Mouse (Mus musculus): Measurements from ENCODE around the gene Hmgb4. TPM values are rescaled to one million over a fixed set of nuclear protein-coding genes. Genes with fewer than 3 reads are reported as not detected.

The Hmgb4 gene
- total and polyA plus RNA-seq, 2 experiments = not detected

GRCm38 (mm10) chr4:128275116-128275515 lies 14.4 kb upstream of the Hmgb4 start:
- no peaks in the 10 kb centered on the region for H3K36me3 ChIP-seq (ENCODE audit: control insufficient read depth, insufficient read depth, low read length)
- no peak for DNase-seq (ENCODE audit: extremely low read depth, low read depth, low spot score)
- WGBS = 73% methylated on average over 5 of the region's 5 CpGs
- no peaks in the 10 kb centered on the region for H3K4me1 ChIP-seq (ENCODE audit: control insufficient read depth, insufficient read depth, low read length)
- no peaks in the 10 kb centered on the region for H3K27me3 ChIP-seq (ENCODE audit: control insufficient read depth, insufficient read depth, low read length)
- H3K27ac ChIP-seq (replicated peaks; ENCODE audit: insufficient read depth, low read depth, low read length) = no peak overlapping the region
- no peak overlapping the region for H3K9ac ChIP-seq (ENCODE audit: low read depth, low read length)
- TF ChIP-seq CTCF (IDR thresholded peaks at IDR 0.05; ENCODE audit: low read depth, low read length) = no peak
- TF ChIP-seq POLR2A (IDR thresholded peaks at IDR 0.05; ENCODE audit: extremely low read depth, insufficient read depth, low read length) = no peak
- no peaks in the 10 kb centered on the region for H3K79me2 ChIP-seq (ENCODE audit: control insufficient read depth, insufficient read depth, low read length)
- no peak overlapping the region for H3K4me3 ChIP-seq (ENCODE audit: insufficient read depth, low read depth, low read length)

- no peak for TF ChIP-seq CTCF (IDR thresholded peaks at IDR 0.05; ENCODE audit: low read depth, low read length)
- no peak for TF ChIP-seq POLR2A (IDR thresholded peaks at IDR 0.05; ENCODE audit: extremely low read depth, insufficient read depth, low read length)
- H3K4me1 ChIP-seq (ENCODE audit: control insufficient read depth, insufficient read depth, low read length) = no peaks in the 10 kb centered on the region
- H3K27ac ChIP-seq (replicated peaks; ENCODE audit: insufficient read depth, low read depth, low read length) = no peak overlapping the region
- no peaks in the 10 kb centered on the region for H3K79me2 ChIP-seq (ENCODE audit: control insufficient read depth, insufficient read depth, low read length)
- no peaks in the 10 kb centered on the region for H3K36me3 ChIP-seq (ENCODE audit: control insufficient read depth, insufficient read depth, low read length)
- H3K27me3 ChIP-seq (ENCODE audit: control insufficient read depth, insufficient read depth, low read length) = no peaks in the 10 kb centered on the region
- 78% methylated on average over 11 of the region's 11 CpGs for whole genome bisulfite sequencing
- H3K4me3 ChIP-seq (ENCODE audit: insufficient read depth, low read depth, low read length) = no peak overlapping the region
- no peak for DNase-seq (ENCODE audit: extremely low read depth, low read depth, low spot score)
- H3K9ac ChIP-seq (ENCODE audit: low read depth, low read length) = no peak overlapping the region
Measured at GRCm38 (mm10) chr4:128273146-128273545, 12.4 kb upstream of the Hmgb4 start.

- Histone ChIP-seq H3K79me2 (ENCODE audit: control insufficient read depth, insufficient read depth, low read length) (no peaks in the 10 kb centered on the region), H3K27ac (replicated peaks; ENCODE audit: insufficient read depth, low read depth, low read length) (no peak overlapping the region), H3K4me3 (ENCODE audit: insufficient read depth, low read depth, low read length) (no peak overlapping the region), H3K27me3 (ENCODE audit: control insufficient read depth, insufficient read depth, low read length) (no peaks in the 10 kb centered on the region), H3K9ac (ENCODE audit: low read depth, low read length) (no peak overlapping the region), H3K4me1 (ENCODE audit: control insufficient read depth, insufficient read depth, low read length) (no peaks in the 10 kb centered on the region), H3K36me3 (ENCODE audit: control insufficient read depth, insufficient read depth, low read length) (no peaks in the 10 kb centered on the region)
- TF ChIP-seq CTCF (IDR thresholded peaks at IDR 0.05; ENCODE audit: low read depth, low read length) (no peak), POLR2A (IDR thresholded peaks at IDR 0.05; ENCODE audit: extremely low read depth, insufficient read depth, low read length) (no peak)
- 66% methylated on average over 6 of the region's 6 CpGs for WGBS
- no peak for DNase-seq (ENCODE audit: extremely low read depth, low read depth, low spot score)
Measured at GRCm38 (mm10) chr4:128272501-128272900, 11.7 kb upstream of the Hmgb4 start.

GRCm38 (mm10) chr4:128270931-128271330 lies 10.2 kb upstream of the Hmgb4 start:
- Histone ChIP-seq H3K79me2 (ENCODE audit: control insufficient read depth, insufficient read depth, low read length) (no peaks in the 10 kb centered on the region), H3K36me3 (ENCODE audit: control insufficient read depth, insufficient read depth, low read length) (no peaks in the 10 kb centered on the region), H3K27ac (replicated peaks; ENCODE audit: insufficient read depth, low read depth, low read length) (no peak overlapping the region), H3K4me3 (ENCODE audit: insufficient read depth, low read depth, low read length) (no peak overlapping the region), H3K4me1 (ENCODE audit: control insufficient read depth, insufficient read depth, low read length) (no peaks in the 10 kb centered on the region), H3K9ac (ENCODE audit: low read depth, low read length) (no peak overlapping the region), H3K27me3 (ENCODE audit: control insufficient read depth, insufficient read depth, low read length) (no peaks in the 10 kb centered on the region)
- no peak for TF ChIP-seq CTCF (IDR thresholded peaks at IDR 0.05; ENCODE audit: low read depth, low read length)
- WGBS = 79% methylated on average over 19 of the region's 19 CpGs
- peak; percentile 9 for DNase-seq (ENCODE audit: extremely low read depth, low read depth, low spot score)

- Histone ChIP-seq H3K36me3 (ENCODE audit: control insufficient read depth, insufficient read depth, low read length) (no peaks in the 10 kb centered on the region), H3K9ac (ENCODE audit: low read depth, low read length) (no peak overlapping the region), H3K27ac (replicated peaks; ENCODE audit: insufficient read depth, low read depth, low read length) (no peak overlapping the region), H3K27me3 (ENCODE audit: control insufficient read depth, insufficient read depth, low read length) (no peaks in the 10 kb centered on the region), H3K4me3 (ENCODE audit: insufficient read depth, low read depth, low read length) (no peak overlapping the region), H3K79me2 (ENCODE audit: control insufficient read depth, insufficient read depth, low read length) (no peaks in the 10 kb centered on the region), H3K4me1 (ENCODE audit: control insufficient read depth, insufficient read depth, low read length) (no peaks in the 10 kb centered on the region)
- TF ChIP-seq POLR2A (IDR thresholded peaks at IDR 0.05; ENCODE audit: extremely low read depth, insufficient read depth, low read length) (no peak), CTCF (IDR thresholded peaks at IDR 0.05; ENCODE audit: low read depth, low read length) (no peak)
- no peak for DNase-seq (ENCODE audit: extremely low read depth, low read depth, low spot score)
- 75% methylated on average over 10 of the region's 10 CpGs for WGBS
Measured at GRCm38 (mm10) chr4:128270177-128270576, 9.4 kb upstream of the Hmgb4 start.

DNA sequence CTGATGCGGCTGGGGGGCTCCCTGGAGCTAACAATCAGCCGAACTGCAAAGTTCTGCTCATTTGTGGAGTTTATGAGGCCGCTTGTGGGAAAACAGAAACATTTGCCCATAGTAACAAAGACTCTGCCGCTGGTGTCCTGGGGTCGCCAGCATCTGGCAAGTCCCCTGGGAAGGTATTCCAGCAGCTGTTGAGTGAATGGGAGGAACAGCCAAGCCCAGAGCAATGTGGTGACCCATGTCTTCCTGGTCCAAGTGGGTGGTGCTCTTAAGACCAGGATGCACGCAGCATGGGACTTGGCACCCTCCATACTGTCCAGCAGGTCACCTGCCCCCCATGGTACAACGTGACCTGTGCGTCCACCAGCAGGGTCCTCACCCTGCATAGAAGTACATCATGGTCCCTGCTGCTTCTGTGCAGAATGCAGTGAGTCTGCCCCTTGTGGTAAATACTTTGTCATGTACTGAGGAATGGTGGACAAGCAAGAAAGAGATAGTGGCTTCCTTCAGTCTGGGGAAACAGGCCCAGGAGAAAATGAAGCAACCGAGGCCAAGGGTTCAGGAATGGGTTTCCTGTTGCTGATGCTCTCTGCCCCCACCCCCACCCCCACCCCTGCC lies 8.6 kb upstream of the Hmgb4 start:
- no peaks in the 10 kb centered on the region for H3K4me1 ChIP-seq (ENCODE audit: control insufficient read depth, insufficient read depth, low read length)
- WGBS = 78% methylated on average over 9 of the region's 9 CpGs
- peak; percentile 9 for DNase-seq (ENCODE audit: extremely low read depth, low read depth, low spot score)
- no peak overlapping the region for H3K9ac ChIP-seq (ENCODE audit: low read depth, low read length)
- TF ChIP-seq POLR2A (IDR thresholded peaks at IDR 0.05; ENCODE audit: extremely low read depth, insufficient read depth, low read length) = no peak
- no peak for TF ChIP-seq CTCF (IDR thresholded peaks at IDR 0.05; ENCODE audit: low read depth, low read length)
- H3K36me3 ChIP-seq (ENCODE audit: control insufficient read depth, insufficient read depth, low read length) = no peaks in the 10 kb centered on the region
- H3K4me3 ChIP-seq (ENCODE audit: insufficient read depth, low read depth, low read length) = no peak overlapping the region
- H3K27me3 ChIP-seq (ENCODE audit: control insufficient read depth, insufficient read depth, low read length) = no peaks in the 10 kb centered on the region
- no peaks in the 10 kb centered on the region for H3K79me2 ChIP-seq (ENCODE audit: control insufficient read depth, insufficient read depth, low read length)
- no peak overlapping the region for H3K27ac ChIP-seq (replicated peaks; ENCODE audit: insufficient read depth, low read depth, low read length)

All from liver, adult 2 months (tissue).